Mouse (Mus musculus) lung, postnatal 4 days (tissue): ENCODE measurements at regions not wholly inside any gene's neighbourhood (a gene's known extent, or its start where the extent isn't known, plus 50 kb on each side); places are given as distances from the start of the nearest gene placed in this dataset.
A peak's percentile ranks its signal among the peaks of the same experiment; 100 is the strongest.

Experiments
- DNase-seq, 2 experiments: peaks; one replicate each; pipeline ENCODE4 v3.0.0; 2021

- DNase-seq = no peak
These were observed 457.5 kb downstream of the Ppargc1a start for GRCm38 (mm10) chr5:51110006-51110405.

GRCm38 (mm10) chr5:51108737-51109136 lies 458.8 kb downstream of the Ppargc1a start:
- no peak for DNase-seq

- no peak for DNase-seq
These were observed 459.3 kb downstream of the Ppargc1a start for GRCm38 (mm10) chr5:51108181-51108580.

DNA sequence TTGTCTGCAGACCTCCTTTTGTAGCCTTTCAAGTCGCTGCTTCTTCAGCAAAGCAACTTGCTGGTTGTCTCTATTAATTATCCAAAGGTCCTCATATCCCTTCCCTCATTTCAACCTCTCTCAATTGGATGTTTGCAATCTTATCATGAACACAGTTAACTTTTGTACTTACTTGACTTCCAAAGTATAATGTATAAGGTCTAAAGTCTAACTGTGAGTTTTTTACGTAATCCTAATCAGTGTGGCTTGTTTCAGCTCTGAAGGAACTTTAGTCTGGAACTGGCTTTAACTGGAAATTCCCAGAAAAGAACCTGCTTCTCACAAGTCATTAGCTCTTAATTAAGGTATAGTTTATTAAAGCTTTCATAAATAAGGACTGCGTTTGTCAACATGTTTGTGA lies 467.6 kb downstream of the Ppargc1a start:
- DNase-seq = no peak

DNA sequence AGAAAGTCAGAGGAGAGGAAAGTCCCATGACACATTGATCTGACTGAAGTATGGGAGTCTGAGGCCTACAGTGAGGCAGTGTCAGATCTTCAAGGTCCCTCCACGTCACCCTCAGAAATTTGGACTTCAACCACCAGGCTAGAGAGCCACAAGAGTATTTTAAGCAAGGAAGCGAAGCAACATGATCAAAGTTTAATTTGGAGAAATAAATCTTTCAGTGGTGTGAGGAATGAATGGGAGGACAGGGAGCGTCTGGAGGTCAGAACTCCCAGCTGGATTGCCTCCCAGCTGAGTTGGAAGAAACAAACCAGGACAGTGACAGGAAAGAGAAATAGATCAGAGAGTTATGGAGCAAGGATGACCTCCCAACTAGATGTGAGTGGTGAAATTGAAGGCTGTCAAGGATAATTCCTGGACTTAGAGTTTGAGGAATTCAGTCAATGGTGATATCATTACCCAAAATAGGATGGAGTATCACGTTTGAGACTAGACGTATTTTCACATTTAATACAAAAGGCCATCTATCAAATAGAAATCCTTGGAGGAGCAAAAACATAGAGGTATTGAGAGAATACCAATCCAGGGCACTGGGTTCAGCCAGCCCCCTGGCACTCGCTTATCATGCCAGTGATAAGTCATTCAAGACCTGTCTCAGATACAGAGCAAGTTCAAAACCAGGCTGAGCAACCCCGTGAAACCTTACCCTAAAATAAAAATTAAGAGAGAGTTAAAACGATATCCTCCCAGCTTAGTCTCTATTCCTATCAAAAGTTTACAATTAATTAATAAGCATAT lies 494.7 kb downstream of the Ppargc1a start:
- DNase-seq = peak; percentile 29 to 65

DNA sequence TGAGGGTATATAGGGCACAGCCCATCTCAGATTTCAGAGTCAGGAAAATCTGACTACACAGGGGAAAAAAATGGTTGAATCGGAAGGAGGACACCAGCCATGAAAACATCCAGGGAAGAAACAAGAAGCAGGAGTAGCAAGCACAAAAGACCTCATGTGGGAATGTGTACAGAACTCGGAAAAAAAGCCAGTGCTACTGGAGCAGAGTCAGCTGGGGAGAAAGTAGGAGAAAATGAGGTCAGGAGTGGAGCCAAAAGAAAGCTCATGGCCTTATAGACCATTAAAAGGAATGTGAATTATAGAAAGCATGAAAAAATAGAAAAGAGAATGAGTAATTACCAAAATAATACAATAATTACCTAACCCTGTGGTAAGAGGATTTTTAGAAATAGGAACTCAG lies 495.4 kb downstream of the Ppargc1a start:
- peak; percentile 22 to 25 for DNase-seq

- no peak for DNase-seq
These were observed 497.9 kb downstream of the Ppargc1a start for GRCm38 (mm10) chr5:51069668-51070067.

DNA sequence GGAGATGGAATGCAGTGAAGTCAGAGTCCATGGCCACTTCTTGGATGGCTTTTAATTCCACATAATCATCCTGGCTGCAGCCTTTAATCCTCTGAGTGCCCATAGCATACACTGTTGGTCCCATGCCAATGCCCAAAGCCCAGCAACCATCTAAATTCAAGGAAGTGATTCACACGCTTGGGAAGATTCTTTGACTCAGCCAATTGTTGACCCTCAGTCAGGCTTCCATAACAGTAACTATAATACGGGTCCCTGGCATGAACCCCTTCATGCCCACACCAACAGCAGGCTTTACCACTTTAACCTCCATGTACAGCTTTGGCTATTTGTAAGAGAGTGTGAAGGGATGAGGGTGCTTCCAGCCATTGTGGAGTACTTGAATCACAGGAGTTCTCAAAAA lies 521.7 kb downstream of the Ppargc1a start:
- no peak for DNase-seq

GRCm38 (mm10) chr5:51041541-51042217 lies 525.8 kb downstream of the Ppargc1a start:
- no peak for DNase-seq

- peak in 1 of 2 experiments; percentile 18 for DNase-seq
These were observed 526.6 kb downstream of the Ppargc1a start for GRCm38 (mm10) chr5:51040926-51041325.

DNA sequence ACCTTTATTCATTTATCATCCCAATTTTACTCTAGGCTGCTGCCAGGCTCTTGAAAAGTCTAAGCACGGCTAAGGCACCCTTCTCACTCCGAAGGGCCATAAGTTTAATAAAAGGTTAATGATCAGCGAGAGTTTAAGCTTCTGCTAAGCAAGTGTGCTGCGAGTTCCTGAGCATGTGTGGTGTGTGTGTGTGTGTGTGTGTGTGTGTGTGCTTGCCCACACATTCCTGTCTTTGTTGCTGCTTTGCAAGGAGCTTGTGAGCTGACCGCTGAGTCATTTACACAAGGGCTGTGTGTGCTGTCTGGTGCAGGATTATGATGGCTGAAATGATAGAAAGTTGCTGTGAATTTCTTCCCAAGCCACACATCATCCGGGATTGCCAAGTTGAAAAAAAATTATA lies 527.1 kb downstream of the Ppargc1a start:
- no peak for DNase-seq

DNA sequence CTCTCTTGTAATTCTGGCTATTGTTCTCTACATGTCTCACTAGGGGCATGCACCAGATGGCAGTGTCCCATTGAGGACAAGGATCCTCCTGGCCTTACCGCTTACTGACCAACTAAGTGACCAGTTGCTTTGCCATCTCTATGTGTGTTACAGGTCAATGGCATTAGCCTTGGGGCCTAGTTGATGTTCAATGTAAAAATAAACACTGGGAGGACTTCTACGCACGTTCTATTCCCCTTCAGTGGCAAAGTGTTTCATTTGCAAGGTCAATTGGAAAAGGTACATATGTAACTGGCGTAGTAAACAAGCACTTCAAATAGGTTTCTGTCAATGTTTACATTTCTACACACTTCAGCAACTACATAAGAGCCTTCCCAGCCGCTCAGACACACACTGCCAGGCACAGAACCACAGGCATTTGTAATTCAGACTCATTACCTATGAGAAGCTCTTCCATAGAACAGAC lies 527.8 kb downstream of the Ppargc1a start:
- DNase-seq = peak; percentile 12 to 24

DNA sequence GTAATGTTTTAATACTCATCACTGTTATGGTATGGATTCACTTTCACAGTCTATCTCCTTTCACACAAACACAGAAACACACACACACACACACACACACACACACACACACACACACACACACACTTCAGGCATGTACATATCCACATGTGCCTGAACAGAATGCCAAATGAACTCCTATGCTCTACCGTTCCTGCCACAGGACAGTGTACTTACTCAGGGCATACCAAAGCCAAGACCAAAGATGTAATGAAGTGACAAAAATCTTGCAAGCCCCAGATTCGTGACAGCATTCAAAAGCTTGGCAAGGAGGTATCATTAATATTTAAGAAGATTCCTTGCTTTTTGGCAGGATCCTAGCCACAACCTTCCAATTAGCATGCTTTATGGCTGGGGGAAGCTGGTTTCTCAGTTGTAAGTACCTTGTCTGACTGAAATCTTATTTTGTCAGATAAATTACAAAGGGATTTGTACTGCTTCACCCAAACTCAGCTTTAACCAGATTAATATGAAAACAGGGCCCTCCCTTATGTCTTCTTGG lies 531.0 kb downstream of the Ppargc1a start:
- DNase-seq = no peak

DNA sequence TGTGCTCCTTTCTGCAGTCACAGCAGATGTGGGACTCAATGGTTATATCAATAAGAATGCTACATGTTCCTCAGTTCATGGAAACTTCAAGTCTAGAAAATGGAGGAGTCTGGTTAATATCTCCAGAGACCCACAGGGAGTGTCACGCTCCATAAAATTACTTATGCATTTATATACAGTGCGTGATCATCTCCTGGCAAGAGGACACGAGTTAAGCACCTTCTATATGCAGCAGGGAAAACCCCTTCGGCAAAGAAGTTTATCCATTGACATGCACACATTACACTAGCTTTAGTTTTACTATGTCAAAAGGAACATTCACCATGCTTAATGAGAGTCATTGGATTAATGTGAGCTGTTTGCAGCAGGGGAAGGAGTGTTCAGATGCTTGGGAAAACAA lies 538.6 kb downstream of the Ppargc1a start:
- DNase-seq = no peak

DNA sequence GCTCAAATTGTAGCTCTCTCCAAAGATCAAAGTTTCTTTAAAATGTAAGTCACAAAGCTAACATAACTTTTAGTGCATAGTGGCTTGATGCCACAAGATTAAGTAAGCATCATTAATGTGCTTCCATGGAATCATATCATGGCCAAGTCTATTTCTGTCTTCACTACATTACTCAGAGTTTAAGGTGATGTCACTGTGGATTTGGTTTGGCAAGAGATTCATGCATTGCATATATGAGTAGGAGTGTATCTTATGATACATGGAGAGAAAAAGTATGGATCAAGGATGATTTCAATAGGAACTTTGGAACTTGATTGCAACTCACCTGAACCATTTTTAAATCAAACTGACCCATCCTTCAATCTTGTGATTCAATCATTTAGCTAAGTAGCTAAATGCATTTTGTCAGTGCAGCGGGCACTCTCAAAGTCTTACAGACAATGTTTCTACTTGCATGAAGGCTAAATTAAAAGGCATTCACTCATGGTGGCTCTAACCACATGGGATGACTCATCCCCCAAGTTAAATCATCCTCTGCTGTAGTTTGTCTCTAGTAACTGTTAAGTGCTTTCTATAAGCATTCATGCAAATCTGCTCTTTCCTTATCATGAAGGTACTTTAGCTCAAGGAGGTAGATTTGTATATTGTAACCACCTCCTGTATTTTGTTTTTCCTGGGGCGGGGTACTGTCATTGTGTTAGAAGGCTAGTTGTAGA lies 576.5 kb downstream of the Ppargc1a start:
- DNase-seq = no peak
